Comparison of ENCODE assay signal across 12 mouse cellular contexts in genomic region chr7:115060171-115060570, GRCm38 (mm10).
"Had no signal": no experiment of that assay in that cellular context is flagged by ENCODE, and none has a peak within 500 bp of the region (broad histone marks: within the 10 kb centered on the region; RNA-seq: fewer than 3 reads in every experiment).

No protein-coding gene starts in this region.

- DNase-seq: gastrocnemius, adult 2 months; gastrocnemius, postnatal 10 days; gastrocnemius, postnatal 25 days; heart, postnatal 10 days; heart, postnatal 4 days; kidney, adult 18-20 months; kidney, adult 8-10 months; kidney, postnatal 10 days; kidney, postnatal 25 days; layer of hippocampus, adult 9-11 months; layer of hippocampus, postnatal 36 days; left cerebral cortex, postnatal 4 days had no signal
